Mouse (Mus musculus): ENCODE measurements around the gene Xpnpep1.

Gene Xpnpep1

DNA sequence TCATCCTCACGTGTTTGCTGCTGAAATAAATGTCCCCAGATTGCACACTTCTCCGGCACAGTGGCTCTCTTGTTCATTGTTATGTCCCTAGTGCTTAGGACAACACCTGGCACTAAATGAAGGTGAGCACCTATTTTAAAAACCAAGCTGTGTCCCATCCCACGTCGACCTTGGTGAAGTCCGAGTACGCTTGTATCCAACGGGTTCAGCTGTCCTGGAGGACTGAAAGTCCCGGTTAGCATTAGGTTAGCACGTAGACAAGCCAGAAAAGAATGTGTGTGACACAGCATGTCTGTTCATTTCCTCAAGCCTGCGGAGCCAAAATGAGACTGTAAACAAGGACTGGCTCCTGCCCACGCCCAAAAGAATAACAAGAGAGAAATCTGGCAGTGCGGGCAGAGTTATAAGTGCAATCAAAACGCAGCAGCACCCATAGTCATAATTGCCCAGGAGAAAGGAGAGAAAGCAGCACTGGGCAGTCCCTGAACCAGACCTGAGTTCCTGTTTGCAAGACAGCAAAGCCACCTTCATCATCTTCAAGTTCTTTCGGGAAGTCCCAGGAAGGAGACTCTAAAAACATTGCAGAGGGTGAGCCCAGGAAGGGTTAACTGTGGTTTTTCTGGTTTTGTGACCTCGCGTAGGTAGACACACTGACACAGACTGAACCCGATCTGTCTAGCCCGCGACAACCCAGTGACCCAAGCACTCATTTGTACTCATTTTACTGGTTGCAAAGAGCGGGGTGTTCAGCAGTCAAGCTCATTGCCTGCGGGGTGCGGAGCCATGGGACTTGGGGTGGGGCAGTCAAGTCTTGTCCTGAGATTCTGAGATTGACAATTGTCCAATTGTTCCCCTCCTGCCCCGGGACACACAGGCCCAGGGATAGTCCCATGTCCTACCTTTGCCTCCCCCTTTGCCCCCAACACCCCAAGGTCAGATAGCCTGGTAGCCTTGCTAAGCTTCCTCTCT is at the start of gene Xpnpep1:
Xpnpep1 (minus strand) TSS at position 51 of the 969 bp plus-strand sequence.
- DNase-seq (ENCODE audit: extremely low spot score, low spot score): no peak

- DNase-seq (ENCODE audit: extremely low spot score, low spot score): peak; percentile 47
These were observed 47.5 kb upstream of the Xpnpep1 start for GRCm38 (mm10) chr19:53087268-53088143.

GRCm38 (mm10) chr19:53086861-53087260 is 46.8 kb upstream of the Xpnpep1 start:
- no peak for DNase-seq (ENCODE audit: extremely low spot score, low spot score)

DNA sequence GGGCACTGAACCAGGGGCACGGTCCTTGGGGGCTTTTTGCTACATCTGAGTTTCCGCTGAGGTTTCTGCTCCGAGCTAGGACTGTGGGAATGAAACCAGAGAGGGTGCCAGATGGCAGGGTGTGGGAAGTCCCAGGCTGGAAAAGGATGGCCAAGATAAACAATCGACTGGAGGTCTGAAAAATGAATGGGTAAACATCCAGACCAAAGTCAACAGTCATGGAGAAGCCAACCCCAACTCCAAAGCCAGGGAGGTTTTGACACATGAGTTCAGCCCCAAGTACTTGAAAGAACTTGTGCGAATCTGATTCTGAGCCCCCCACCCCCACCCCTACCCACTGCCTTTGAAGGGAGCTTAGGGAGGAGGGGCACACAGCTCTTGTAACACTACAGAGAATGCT is 44.7 kb upstream of the Xpnpep1 start:
- DNase-seq (ENCODE audit: extremely low spot score, low spot score): no peak

- DNase-seq (ENCODE audit: extremely low spot score, low spot score): no peak
These were observed 42.8 kb upstream of the Xpnpep1 start for GRCm38 (mm10) chr19:53082862-53083261.

- DNase-seq (ENCODE audit: extremely low spot score, low spot score): no peak
These were observed 41.3 kb upstream of the Xpnpep1 start for GRCm38 (mm10) chr19:53081339-53081738.

DNA sequence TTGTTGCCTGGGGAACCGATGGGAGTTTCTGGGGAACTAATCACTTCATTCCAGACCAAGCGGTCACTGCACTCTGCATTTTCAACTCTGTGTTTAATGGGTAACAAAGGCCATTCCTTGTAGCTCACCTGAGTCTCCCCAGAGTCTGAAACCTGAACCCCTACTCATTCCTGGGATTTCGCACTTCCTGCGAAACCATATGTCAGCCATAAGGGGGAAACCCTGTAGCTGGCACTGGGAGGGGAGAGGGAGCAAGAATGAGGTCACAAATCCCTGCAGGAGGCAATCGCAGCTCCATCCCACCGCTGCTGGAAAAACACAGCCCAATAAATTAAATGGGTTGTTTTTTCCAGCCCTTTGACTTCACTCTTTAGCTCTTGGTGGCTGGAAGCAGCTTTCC is 40.9 kb upstream of the Xpnpep1 start:
- peak; percentile 53 for DNase-seq (ENCODE audit: extremely low spot score, low spot score)

GRCm38 (mm10) chr19:53080487-53080886 is 40.5 kb upstream of the Xpnpep1 start:
- DNase-seq (ENCODE audit: extremely low spot score, low spot score): no peak

- DNase-seq (ENCODE audit: extremely low spot score, low spot score): no peak
These were observed 40.0 kb upstream of the Xpnpep1 start for GRCm38 (mm10) chr19:53080026-53080425.

GRCm38 (mm10) chr19:53078271-53079085 is 38.5 kb upstream of the Xpnpep1 start:
- no peak for DNase-seq (ENCODE audit: extremely low spot score, low spot score)

- DNase-seq (ENCODE audit: extremely low spot score, low spot score): no peak
These were observed 37.3 kb upstream of the Xpnpep1 start for GRCm38 (mm10) chr19:53077278-53077677.

DNA sequence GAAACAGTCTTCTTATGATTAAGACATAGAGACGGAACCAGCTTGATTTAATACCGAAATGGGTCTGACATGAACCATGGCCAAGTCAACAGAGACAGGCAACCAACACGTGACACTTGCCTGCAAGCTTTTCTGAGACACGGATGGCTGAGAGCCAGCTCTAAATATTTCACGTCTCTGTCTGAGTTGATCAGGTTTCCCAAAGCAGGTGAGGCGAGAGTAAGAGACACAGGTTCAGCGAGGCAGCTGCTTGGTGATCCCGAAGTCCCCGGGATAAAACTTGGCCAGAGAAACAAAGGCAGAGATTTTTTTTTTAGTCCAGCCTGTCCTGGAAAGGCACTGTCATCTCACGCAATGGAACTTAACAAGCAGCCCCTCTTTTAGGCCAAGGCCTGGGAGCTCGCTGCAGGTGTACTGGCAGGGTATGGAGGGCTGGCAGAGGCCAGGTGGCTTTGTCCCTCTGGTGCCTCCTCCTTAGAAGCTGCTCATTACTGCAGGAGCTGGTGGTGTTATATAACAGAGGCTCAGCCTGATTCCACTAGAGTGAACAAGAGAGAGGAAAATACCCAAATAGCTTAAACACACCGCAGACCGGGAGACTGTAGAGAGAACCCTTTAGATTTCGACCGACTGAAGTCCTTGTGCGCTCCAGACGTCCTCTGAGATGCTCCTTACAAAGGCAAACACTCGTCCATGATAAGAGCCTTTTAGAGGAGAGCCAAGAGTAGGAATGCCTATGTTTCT is 36.4 kb upstream of the Xpnpep1 start:
- no peak for DNase-seq (ENCODE audit: extremely low spot score, low spot score)

DNA sequence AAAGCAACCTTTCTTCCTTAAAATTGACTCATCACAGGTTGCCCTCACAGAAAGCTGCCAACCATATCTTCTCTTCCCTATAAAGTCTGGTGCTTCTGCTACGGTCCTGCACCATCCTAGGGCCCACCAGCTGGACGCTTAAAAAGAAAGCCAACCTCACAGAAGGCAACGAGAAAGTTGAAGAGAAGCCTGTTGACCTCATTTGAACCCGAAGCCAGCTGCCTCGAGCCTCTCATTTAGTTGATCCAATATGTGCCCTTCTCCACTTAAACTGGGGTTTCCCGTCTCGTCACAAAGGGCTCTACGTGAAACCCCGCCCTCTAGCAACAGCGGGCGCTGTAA is 35.9 kb upstream of the Xpnpep1 start:
- no peak for DNase-seq (ENCODE audit: extremely low spot score, low spot score)

- no peak for DNase-seq (ENCODE audit: extremely low spot score, low spot score)
These were observed 35.1 kb upstream of the Xpnpep1 start for GRCm38 (mm10) chr19:53074899-53075722.

GRCm38 (mm10) chr19:53073521-53073920 is 33.5 kb upstream of the Xpnpep1 start:
- no peak for DNase-seq (ENCODE audit: extremely low spot score, low spot score)

GRCm38 (mm10) chr19:53072406-53072805 is 32.4 kb upstream of the Xpnpep1 start:
- DNase-seq (ENCODE audit: extremely low spot score, low spot score): no peak

- no peak for DNase-seq (ENCODE audit: extremely low spot score, low spot score)
These were observed 31.6 kb upstream of the Xpnpep1 start for GRCm38 (mm10) chr19:53071651-53072050.

GRCm38 (mm10) chr19:53070870-53071269 is 30.9 kb upstream of the Xpnpep1 start:
- no peak for DNase-seq (ENCODE audit: extremely low spot score, low spot score)

DNA sequence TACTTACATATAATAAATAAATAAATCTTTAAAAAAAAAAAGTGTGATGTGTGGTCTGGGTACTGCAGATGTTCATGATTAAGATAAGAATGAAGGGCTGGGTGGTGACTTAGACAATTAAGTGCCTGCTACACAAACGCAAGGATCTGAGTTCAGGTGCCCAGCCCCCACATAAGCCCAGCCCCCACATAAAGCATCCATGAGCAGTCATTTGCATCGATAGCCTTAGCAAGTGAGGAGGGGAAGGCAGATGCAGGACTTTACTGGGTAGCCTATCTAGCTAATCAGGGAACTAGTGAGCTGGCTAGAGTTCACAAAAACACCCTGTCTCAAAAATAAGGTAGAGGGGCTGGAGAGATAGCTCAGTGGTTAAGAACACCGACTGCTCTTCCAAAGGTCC is 29.4 kb upstream of the Xpnpep1 start:
- DNase-seq (ENCODE audit: extremely low spot score, low spot score): no peak

- DNase-seq (ENCODE audit: extremely low spot score, low spot score): peak; percentile 34
These were observed 26.9 kb upstream of the Xpnpep1 start for GRCm38 (mm10) chr19:53066934-53067333.
